Mouse (Mus musculus): ENCODE measurements around the gene Skiv2l. TPM values are rescaled to one million over a fixed set of nuclear protein-coding genes. Genes with fewer than 3 reads are reported as not detected.

The Skiv2l gene
- polyA plus RNA-seq, 1 experiment from 2014 or later = 46.2 TPM

DNA sequence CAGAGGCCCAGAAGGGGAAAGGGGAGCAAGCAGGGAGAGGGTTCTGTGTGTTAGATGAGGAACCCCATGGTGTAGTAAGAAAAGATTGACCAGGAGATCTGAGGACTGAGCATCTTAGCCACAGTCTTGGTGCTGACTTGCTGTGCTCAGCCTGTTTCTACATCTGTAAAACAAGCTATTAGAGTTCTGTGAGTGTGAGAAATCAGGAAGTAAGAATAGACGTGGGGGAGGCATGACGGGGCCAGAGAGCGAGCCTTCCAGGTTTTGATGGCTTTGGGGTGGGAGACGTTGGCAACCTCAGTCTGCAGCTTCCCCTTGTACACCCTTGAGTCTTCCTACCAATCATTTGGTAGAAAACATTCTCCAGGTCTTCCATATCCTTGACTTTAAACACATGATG, 8.7 kb upstream of the Skiv2l start:
- Histone ChIP-seq H3K36me3 (ENCODE audit: control insufficient read depth, insufficient read depth, low read length) (peaks cover 20% of the 10 kb centered on the region; the same call in 1 of the 2 replicates), H3K9me3 (ENCODE audit: control insufficient read depth, low read length) (no peaks in the 10 kb centered on the region), H3K9ac (replicated peaks; ENCODE audit: low read depth, low read length) (no peak overlapping the region), H3K27ac (ENCODE audit: low read depth, low read length) (no peak overlapping the region), H3K27me3 (ENCODE audit: control insufficient read depth, insufficient read depth, low read length) (no peaks in the 10 kb centered on the region), H3K4me2 (ENCODE audit: low read depth, low read length) (no peak overlapping the region), H3K4me3 (ENCODE audit: low read depth, low read length) (no peak overlapping the region), H3K4me1 (ENCODE audit: control insufficient read depth, insufficient read depth, low read length) (no peaks in the 10 kb centered on the region)
- WGBS = 92% methylated on average over 4 of the region's 4 CpGs
- ATAC-seq (ENCODE audit: low read depth) = no peak

DNA sequence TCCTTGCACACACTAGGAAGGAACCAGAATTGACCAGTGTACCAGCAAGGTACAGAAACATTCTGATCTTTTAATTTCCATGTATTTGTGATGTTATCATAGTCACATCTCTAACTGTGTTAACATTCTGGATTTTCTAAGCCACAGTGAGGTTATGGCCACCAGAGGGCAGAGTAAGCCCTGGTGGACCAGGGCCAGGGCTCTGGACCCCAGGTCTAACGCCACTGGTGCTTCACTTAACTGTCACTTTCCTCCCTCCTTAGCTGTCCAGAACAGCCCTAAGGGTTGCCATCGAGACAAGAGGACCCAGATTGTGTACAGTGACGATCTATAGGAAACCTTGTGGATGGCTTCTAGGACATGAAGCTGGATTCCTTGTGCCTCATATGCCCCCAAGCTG, 5.8 kb upstream of the Skiv2l start:
- Histone ChIP-seq H3K27me3 (ENCODE audit: control insufficient read depth, insufficient read depth, low read length) (no peaks in the 10 kb centered on the region), H3K27ac (ENCODE audit: low read depth, low read length) (no peak overlapping the region), H3K9ac (replicated peaks; ENCODE audit: low read depth, low read length) (no peak overlapping the region), H3K9me3 (ENCODE audit: control insufficient read depth, low read length) (no peaks in the 10 kb centered on the region), H3K4me2 (ENCODE audit: low read depth, low read length) (no peak overlapping the region), H3K36me3 (ENCODE audit: control insufficient read depth, insufficient read depth, low read length) (peaks cover 26% of the 10 kb centered on the region), H3K4me3 (ENCODE audit: low read depth, low read length) (no peak overlapping the region), H3K4me1 (ENCODE audit: control insufficient read depth, insufficient read depth, low read length) (peaks cover 9% of the 10 kb centered on the region)
- 34% methylated on average over 3 of the region's 3 CpGs for WGBS
- ATAC-seq (ENCODE audit: low read depth) = no peak

DNA sequence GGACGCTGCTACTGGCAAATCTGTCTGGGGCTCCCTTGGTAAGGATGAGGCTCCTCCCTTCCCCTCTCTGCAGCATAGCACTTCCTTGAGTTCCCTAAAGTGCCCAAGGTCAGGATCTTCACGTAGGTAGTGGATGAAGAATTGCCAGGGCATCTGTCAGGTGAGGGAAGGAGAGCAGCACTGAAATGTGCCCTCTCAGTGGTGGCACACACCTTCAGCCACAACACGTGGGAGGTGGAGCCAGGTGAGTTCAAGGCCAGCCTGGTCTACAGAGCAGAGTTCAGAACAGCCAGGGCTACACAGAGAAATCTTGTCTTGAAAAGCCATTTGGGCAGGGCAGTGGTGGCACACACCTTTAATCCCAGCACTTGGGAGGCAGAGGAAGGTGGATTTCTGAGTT, 4.8 kb upstream of the Skiv2l start:
- 85% methylated on average over 3 of the region's 3 CpGs for whole genome bisulfite sequencing
- no peak for ATAC-seq (ENCODE audit: low read depth)
- no peaks in the 10 kb centered on the region for H3K27me3 ChIP-seq (ENCODE audit: control insufficient read depth, insufficient read depth, low read length)
- H3K9me3 ChIP-seq (ENCODE audit: control insufficient read depth, low read length) = no peaks in the 10 kb centered on the region
- H3K36me3 ChIP-seq (ENCODE audit: control insufficient read depth, insufficient read depth, low read length) = peaks cover 26% of the 10 kb centered on the region
- peaks cover 12% of the 10 kb centered on the region for H3K4me1 ChIP-seq (ENCODE audit: control insufficient read depth, insufficient read depth, low read length)
- H3K4me3 ChIP-seq (ENCODE audit: low read depth, low read length) = no peak overlapping the region
- no peak overlapping the region for H3K4me2 ChIP-seq (ENCODE audit: low read depth, low read length)
- H3K27ac ChIP-seq (ENCODE audit: low read depth, low read length) = no peak overlapping the region
- H3K9ac ChIP-seq (replicated peaks; ENCODE audit: low read depth, low read length) = no peak overlapping the region

DNA sequence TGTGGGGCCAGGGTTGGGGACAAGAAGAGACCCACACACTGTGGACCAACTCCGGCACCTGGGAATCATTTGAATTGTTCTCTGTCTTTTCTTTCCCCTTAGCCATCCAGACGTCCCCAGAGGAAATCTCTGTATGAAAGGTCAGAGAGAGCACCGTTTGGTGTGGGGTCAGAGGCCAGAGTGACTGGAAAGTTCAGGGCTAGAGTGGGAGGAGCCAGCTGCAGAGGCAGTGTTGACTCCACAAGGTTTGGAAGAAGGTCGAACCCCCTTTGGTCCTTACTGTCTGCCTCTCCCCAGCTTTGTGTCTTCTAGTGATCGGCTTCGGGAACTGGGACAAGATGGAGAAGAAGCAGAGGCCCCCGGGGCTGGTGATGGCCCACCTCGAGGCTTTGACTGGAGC, 3.5 kb upstream of the Skiv2l start:
- Histone ChIP-seq H3K9ac (replicated peaks; ENCODE audit: low read depth, low read length) (no peak overlapping the region), H3K4me3 (ENCODE audit: low read depth, low read length) (no peak overlapping the region), H3K27me3 (ENCODE audit: control insufficient read depth, insufficient read depth, low read length) (no peaks in the 10 kb centered on the region), H3K4me2 (ENCODE audit: low read depth, low read length) (no peak overlapping the region), H3K9me3 (ENCODE audit: control insufficient read depth, low read length) (no peaks in the 10 kb centered on the region), H3K36me3 (ENCODE audit: control insufficient read depth, insufficient read depth, low read length) (peaks cover 26% of the 10 kb centered on the region), H3K27ac (ENCODE audit: low read depth, low read length) (no peak overlapping the region), H3K4me1 (ENCODE audit: control insufficient read depth, insufficient read depth, low read length) (peaks cover 18% of the 10 kb centered on the region)
- whole genome bisulfite sequencing = 81% methylated on average over 8 of the region's 8 CpGs
- ATAC-seq (ENCODE audit: low read depth) = no peak

DNA sequence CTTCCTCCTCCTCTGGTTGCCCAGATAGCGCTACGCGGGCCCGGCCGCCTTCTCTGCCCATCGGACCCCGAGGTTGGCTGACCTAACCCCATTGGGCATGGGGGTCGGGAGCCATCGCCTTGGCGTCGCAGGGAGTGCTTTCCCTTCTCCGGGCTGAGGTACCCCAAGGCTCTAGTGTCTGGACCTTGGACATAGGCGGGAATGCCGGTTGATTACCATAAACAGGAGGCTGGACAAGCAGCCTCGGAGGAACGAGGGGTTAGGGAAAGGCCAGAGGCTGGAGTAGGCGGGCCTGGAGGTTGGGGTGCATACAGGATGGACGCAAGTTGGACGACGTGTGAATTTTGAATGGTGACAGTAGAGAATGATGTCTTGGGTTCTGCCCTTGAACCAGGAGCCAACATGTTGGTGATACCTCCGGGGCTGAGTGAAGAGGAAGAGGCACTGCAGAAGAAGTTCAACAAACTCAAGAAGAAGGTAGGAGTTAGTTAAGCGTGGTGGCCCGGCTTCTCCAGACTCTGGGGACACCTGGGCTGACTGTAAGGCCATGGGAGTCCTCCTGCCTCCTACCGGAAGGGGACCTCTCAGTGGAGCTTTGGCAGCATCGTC, 611 bp upstream of the Skiv2l start:
- Histone ChIP-seq H3K36me3 (ENCODE audit: control insufficient read depth, insufficient read depth, low read length) (peaks cover 33% of the 10 kb centered on the region), H3K27me3 (ENCODE audit: control insufficient read depth, insufficient read depth, low read length) (no peaks in the 10 kb centered on the region), H3K9ac (replicated peaks; ENCODE audit: low read depth, low read length) (peak overlapping the region; percentile 86), H3K4me2 (ENCODE audit: low read depth, low read length) (peak overlapping the region; percentile 96), H3K4me1 (ENCODE audit: control insufficient read depth, insufficient read depth, low read length) (peaks cover 18% of the 10 kb centered on the region), H3K9me3 (ENCODE audit: control insufficient read depth, low read length) (no peaks in the 10 kb centered on the region), H3K4me3 (ENCODE audit: low read depth, low read length) (peak overlapping the region; percentile 95), H3K27ac (ENCODE audit: low read depth, low read length) (peak overlapping the region; percentile 48; the same call in 1 of the 2 replicates)
- no peak; the same call in 1 of the 2 replicates for ATAC-seq (ENCODE audit: low read depth)
- 2% methylated on average over 24 of the region's 25 CpGs for WGBS

DNA sequence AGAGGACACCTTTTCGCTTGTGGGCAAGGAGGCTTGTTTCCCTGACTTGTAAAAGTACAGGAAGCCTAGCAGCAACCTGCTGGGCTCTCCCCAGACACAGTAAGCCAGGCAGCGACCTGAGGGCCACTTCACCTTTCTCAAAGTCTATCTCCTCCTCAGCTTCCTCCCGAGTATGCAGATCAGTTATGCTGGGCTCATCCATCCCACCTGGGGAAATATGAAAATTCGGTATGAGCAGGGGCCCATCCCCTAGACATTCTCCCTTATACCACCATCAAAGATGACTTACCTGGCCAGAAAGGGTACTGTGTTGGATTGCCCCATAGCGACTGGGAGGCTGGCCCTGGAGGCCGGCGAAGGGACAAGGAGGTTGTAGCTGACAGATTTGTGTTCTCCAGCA, 2.4 kb downstream of the Skiv2l start:
- H3K9me3 ChIP-seq (ENCODE audit: control insufficient read depth, low read length) = no peaks in the 10 kb centered on the region
- H3K36me3 ChIP-seq (ENCODE audit: control insufficient read depth, insufficient read depth, low read length) = peaks cover 44% of the 10 kb centered on the region
- ATAC-seq (ENCODE audit: low read depth) = no peak
- H3K4me1 ChIP-seq (ENCODE audit: control insufficient read depth, insufficient read depth, low read length) = peaks cover 18% of the 10 kb centered on the region
- H3K27me3 ChIP-seq (ENCODE audit: control insufficient read depth, insufficient read depth, low read length) = no peaks in the 10 kb centered on the region
- no peak overlapping the region for H3K4me2 ChIP-seq (ENCODE audit: low read depth, low read length)
- H3K4me3 ChIP-seq (ENCODE audit: low read depth, low read length) = no peak overlapping the region
- no peak overlapping the region for H3K9ac ChIP-seq (replicated peaks; ENCODE audit: low read depth, low read length)
- 93% methylated on average over 7 of the region's 7 CpGs for WGBS
- H3K27ac ChIP-seq (ENCODE audit: low read depth, low read length) = no peak overlapping the region

DNA sequence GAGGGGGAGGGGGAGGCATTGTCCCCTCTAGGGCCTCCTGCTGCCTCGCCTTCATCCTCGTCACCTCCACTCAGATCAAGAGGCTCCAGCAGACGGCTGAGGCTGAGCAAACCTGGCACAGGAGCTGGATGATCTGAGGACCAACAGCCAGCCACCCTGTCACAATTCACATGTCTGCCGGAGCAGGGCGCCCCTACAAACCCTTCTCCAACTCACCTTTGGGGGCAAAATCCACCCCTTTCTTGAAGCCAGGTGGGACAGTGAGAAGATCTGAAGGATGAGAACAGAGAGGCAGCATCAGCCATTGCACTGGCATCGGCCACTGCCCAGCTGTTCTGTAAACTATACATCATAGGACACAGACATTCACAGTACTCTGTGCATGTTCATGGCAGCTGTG, 2.8 kb downstream of the Skiv2l start:
- peaks cover 18% of the 10 kb centered on the region for H3K4me1 ChIP-seq (ENCODE audit: control insufficient read depth, insufficient read depth, low read length)
- H3K36me3 ChIP-seq (ENCODE audit: control insufficient read depth, insufficient read depth, low read length) = peaks cover 48% of the 10 kb centered on the region
- 87% methylated on average over 6 of the region's 6 CpGs for WGBS
- ATAC-seq (ENCODE audit: low read depth) = no peak
- no peak overlapping the region for H3K27ac ChIP-seq (ENCODE audit: low read depth, low read length)
- H3K9ac ChIP-seq (replicated peaks; ENCODE audit: low read depth, low read length) = no peak overlapping the region
- H3K9me3 ChIP-seq (ENCODE audit: control insufficient read depth, low read length) = no peaks in the 10 kb centered on the region
- no peaks in the 10 kb centered on the region for H3K27me3 ChIP-seq (ENCODE audit: control insufficient read depth, insufficient read depth, low read length)
- H3K4me2 ChIP-seq (ENCODE audit: low read depth, low read length) = no peak overlapping the region
- H3K4me3 ChIP-seq (ENCODE audit: low read depth, low read length) = no peak overlapping the region

DNA sequence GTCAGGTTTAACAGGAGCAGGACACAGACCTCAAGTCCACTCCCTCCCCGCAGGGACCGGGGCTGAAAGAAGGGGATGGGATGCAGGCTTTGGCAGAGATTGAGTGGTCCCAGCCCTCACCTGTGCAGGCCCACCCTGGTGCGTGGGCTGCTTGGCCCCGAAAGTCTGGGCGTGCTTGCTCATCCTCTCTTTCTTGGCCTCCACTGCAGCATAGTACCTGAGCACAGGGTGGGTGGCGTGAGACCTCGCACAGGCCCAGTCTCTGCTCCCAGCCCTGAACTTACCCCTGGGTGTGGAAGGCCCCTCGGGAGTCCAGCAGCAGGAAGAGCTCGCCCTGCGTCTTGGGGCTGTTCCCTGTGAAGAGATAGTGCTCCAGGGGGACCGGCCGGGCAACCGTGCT, 5.1 kb downstream of the Skiv2l start:
- no peak overlapping the region for H3K27ac ChIP-seq (ENCODE audit: low read depth, low read length)
- no peaks in the 10 kb centered on the region for H3K27me3 ChIP-seq (ENCODE audit: control insufficient read depth, insufficient read depth, low read length)
- 97% methylated on average over 13 of the region's 13 CpGs for WGBS
- H3K4me2 ChIP-seq (ENCODE audit: low read depth, low read length) = no peak overlapping the region
- H3K9ac ChIP-seq (replicated peaks; ENCODE audit: low read depth, low read length) = no peak overlapping the region
- H3K4me1 ChIP-seq (ENCODE audit: control insufficient read depth, insufficient read depth, low read length) = peaks cover 6% of the 10 kb centered on the region; the same call in 1 of the 2 replicates
- no peaks in the 10 kb centered on the region for H3K9me3 ChIP-seq (ENCODE audit: control insufficient read depth, low read length)
- no peak for ATAC-seq (ENCODE audit: low read depth)
- no peak overlapping the region for H3K4me3 ChIP-seq (ENCODE audit: low read depth, low read length)
- H3K36me3 ChIP-seq (ENCODE audit: control insufficient read depth, insufficient read depth, low read length) = peaks cover 71% of the 10 kb centered on the region

DNA sequence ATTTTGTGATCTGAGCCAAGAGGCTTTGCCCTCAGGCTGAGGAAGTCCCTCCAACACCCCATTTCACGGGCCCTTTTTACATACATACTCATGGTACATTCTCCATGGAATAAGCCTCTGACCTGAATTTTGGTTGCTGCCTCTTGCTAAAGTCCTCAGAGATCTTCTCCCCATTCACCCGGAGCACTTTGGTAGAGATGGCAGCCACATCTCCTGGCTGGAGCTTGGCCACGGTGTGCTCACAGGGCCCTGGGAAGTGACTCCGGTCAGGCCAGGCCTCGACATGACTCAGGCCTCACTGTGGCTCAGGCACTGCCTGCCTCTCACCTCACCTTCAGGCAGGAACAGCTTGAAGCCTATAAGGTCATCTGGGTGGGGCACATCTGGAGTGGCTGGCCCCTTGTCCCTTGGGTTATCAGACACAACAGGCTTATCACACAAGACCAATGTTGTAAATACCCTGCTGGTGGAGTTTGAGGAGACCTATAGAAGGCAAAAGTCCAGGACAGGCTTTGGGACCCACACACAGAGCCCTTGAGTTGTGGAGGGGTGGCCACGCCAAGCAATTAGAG, 9.2 kb downstream of the Skiv2l start:
- H3K4me2 ChIP-seq (ENCODE audit: low read depth, low read length) = no peak overlapping the region
- ATAC-seq (ENCODE audit: low read depth) = no peak
- no peaks in the 10 kb centered on the region for H3K27me3 ChIP-seq (ENCODE audit: control insufficient read depth, insufficient read depth, low read length)
- peaks cover 71% of the 10 kb centered on the region for H3K36me3 ChIP-seq (ENCODE audit: control insufficient read depth, insufficient read depth, low read length)
- no peak overlapping the region for H3K27ac ChIP-seq (ENCODE audit: low read depth, low read length)
- no peak overlapping the region for H3K4me3 ChIP-seq (ENCODE audit: low read depth, low read length)
- peaks cover 16% of the 10 kb centered on the region for H3K4me1 ChIP-seq (ENCODE audit: control insufficient read depth, insufficient read depth, low read length)
- 87% methylated on average over 6 of the region's 6 CpGs for WGBS
- no peak overlapping the region for H3K9ac ChIP-seq (replicated peaks; ENCODE audit: low read depth, low read length)
- no peaks in the 10 kb centered on the region for H3K9me3 ChIP-seq (ENCODE audit: control insufficient read depth, low read length)
